Mouse (Mus musculus): ENCODE measurements at regions not wholly inside any gene's neighbourhood (a gene's known extent, or its start where the extent isn't known, plus 50 kb on each side); places are given as distances from the start of the nearest gene placed in this dataset.

- no peak for DNase-seq (ENCODE audit: low read depth, low spot score)
These were observed 240.3 kb upstream of the Lrig3 start for GRCm38 (mm10) chr10:125725681-125726139.

- DNase-seq (ENCODE audit: low read depth, low spot score), result no peak
These were observed 239.4 kb upstream of the Lrig3 start for GRCm38 (mm10) chr10:125726546-125726945.

- no peak for DNase-seq (ENCODE audit: low read depth, low spot score)
These were observed 230.0 kb upstream of the Lrig3 start for GRCm38 (mm10) chr10:125735744-125736494.

GRCm38 (mm10) chr10:125743181-125743580 is 222.8 kb upstream of the Lrig3 start:
- DNase-seq (ENCODE audit: low read depth, low spot score), result no peak

GRCm38 (mm10) chr10:125749031-125749585 is 216.9 kb upstream of the Lrig3 start:
- no peak for DNase-seq (ENCODE audit: low read depth, low spot score)

- DNase-seq (ENCODE audit: low read depth, low spot score), result no peak
These were observed 213.3 kb upstream of the Lrig3 start for GRCm38 (mm10) chr10:125752506-125753218.

GRCm38 (mm10) chr10:125759171-125759570 is 206.8 kb upstream of the Lrig3 start:
- DNase-seq (ENCODE audit: low read depth, low spot score), result no peak

GRCm38 (mm10) chr10:125762367-125763068 is 203.4 kb upstream of the Lrig3 start:
- no peak for DNase-seq (ENCODE audit: low read depth, low spot score)

- DNase-seq (ENCODE audit: low read depth, low spot score), result no peak
These were observed 201.4 kb upstream of the Lrig3 start for GRCm38 (mm10) chr10:125764402-125765102.

- no peak for DNase-seq (ENCODE audit: low read depth, low spot score)
These were observed 200.7 kb upstream of the Lrig3 start for GRCm38 (mm10) chr10:125765103-125765820.

- DNase-seq (ENCODE audit: low read depth, low spot score), result no peak
These were observed 197.7 kb upstream of the Lrig3 start for GRCm38 (mm10) chr10:125768281-125768680.

GRCm38 (mm10) chr10:125773541-125773940 is 192.4 kb upstream of the Lrig3 start:
- DNase-seq (ENCODE audit: low read depth, low spot score), result no peak

GRCm38 (mm10) chr10:125782486-125782885 is 183.5 kb upstream of the Lrig3 start:
- no peak for DNase-seq (ENCODE audit: low read depth, low spot score)

- no peak for DNase-seq (ENCODE audit: low read depth, low spot score)
These were observed 181.1 kb upstream of the Lrig3 start for GRCm38 (mm10) chr10:125784896-125785295.

GRCm38 (mm10) chr10:125785448-125786196 is 180.3 kb upstream of the Lrig3 start:
- no peak for DNase-seq (ENCODE audit: low read depth, low spot score)

GRCm38 (mm10) chr10:125786197-125786879 is 179.6 kb upstream of the Lrig3 start:
- DNase-seq (ENCODE audit: low read depth, low spot score), result no peak

GRCm38 (mm10) chr10:125786880-125787337 is 179.1 kb upstream of the Lrig3 start:
- no peak for DNase-seq (ENCODE audit: low read depth, low spot score)

- DNase-seq (ENCODE audit: low read depth, low spot score), result no peak
These were observed 178.4 kb upstream of the Lrig3 start for GRCm38 (mm10) chr10:125787441-125788060.

GRCm38 (mm10) chr10:125788262-125788661 is 177.7 kb upstream of the Lrig3 start:
- DNase-seq (ENCODE audit: low read depth, low spot score), result no peak
